Mouse (Mus musculus): ENCODE measurements at regions not wholly inside any gene's neighbourhood (a gene's known extent, or its start where the extent isn't known, plus 50 kb on each side); places are given as distances from the start of the nearest gene placed in this dataset.
"Not testable (repeated sequence)": the region's sequence is repeated elsewhere in the genome, so short reads cannot be mapped to it uniquely, and the experiment has no call there.

DNA sequence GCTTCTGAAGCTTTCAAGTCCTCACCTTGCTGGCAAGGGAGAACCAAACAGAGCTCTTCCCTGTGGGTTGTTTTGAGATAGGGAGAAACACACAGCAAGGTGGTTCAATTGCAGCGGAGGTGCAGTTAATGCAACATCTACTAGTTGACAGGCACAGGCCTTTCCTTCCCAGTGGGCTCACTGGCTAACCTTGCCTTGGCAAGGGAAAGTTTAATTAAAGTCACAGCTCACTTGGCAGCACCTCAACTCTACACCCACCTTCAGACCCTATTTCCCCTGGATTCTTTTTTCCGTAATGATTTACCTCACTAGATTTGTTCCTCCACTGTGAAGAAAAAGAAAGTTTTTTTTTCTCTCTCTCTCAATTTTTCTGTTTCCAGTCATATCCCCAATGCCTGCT lies 314.5 kb downstream of the Tlr4 start:
- in situ Hi-C loops (cut with MboI, MseI), result no loop called here

DNA sequence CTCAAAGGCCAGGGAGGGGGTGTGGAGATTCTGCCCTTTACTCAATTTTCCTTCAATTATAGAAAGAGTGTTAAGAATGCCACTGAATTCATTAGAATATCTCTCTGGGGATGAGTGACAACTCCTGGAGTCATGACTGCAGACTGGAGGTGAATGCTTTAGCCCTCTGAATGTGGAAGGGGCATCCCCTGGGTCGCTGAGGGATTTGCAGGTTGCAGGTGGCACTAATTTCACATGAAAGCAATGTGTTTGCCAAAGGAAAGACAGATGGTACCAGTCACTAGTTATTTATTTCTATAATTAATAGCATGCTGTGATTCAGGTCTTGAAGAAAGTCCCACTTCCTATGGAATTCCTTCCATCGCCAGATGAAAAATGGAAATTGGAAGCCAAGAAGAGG lies 321.1 kb downstream of the Tlr4 start:
- in situ Hi-C loops (cut with MboI, MseI), result no loop called here

DNA sequence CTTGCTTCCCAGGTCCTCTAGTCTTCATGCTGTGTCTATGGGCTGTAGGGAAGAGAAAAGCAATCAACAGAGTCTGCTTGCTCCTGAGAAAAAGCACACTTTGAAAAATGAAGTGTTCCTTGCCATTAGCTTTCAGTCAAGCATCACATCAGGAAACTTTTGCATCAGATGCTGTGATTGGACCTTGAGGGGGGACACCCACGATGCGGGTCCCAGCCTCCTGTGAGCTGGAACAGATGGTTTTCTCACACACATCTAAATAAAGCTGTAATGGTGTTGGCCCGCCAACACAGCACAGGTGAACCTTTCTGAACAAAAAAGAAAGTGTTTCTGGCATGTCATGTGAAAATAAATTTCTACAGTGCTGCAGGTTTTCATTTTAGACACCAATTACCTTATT lies 335.3 kb downstream of the Tlr4 start:
- in situ Hi-C loops (cut with MboI, MseI), result no loop called here

GRCm38 (mm10) chr4:67167720-67168119 lies 340.3 kb downstream of the Tlr4 start:
- in situ Hi-C loops (cut with MboI, MseI), result no loop called here

- in situ Hi-C loops (cut with MboI, MseI), result no loop called here
Measured at GRCm38 (mm10) chr4:67187725-67188510, 360.5 kb downstream of the Tlr4 start.

- in situ Hi-C loops (cut with MboI, MseI), result loop anchor here (10.0 kb wide), 1 partner anchor 704 kb away; no protein-coding TSS in a partner anchor
Measured at GRCm38 (mm10) chr4:67190536-67190935, 363.2 kb downstream of the Tlr4 start.

DNA sequence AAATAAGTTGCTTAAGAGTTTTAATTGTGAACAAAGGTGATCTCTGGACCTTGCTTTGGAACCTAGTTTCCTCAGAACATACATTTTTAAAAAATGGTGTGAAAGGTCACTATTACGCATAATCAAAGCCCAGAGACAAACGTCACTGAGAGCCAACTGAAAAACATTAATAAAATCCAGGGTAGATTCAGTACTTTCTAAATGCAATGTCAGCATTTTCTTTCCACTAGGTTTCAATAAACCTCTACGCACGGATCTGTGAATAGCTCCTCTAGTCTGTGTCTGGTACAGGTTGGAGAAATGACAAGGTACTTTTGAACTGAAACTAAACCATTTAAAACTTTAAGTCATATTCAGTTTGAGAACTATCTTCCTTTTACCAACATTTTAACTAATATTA lies 367.0 kb downstream of the Tlr4 start:
- in situ Hi-C loops (cut with MboI, MseI), result loop anchor here (10.0 kb wide), 1 partner anchor 700 kb away; no protein-coding TSS in a partner anchor

DNA sequence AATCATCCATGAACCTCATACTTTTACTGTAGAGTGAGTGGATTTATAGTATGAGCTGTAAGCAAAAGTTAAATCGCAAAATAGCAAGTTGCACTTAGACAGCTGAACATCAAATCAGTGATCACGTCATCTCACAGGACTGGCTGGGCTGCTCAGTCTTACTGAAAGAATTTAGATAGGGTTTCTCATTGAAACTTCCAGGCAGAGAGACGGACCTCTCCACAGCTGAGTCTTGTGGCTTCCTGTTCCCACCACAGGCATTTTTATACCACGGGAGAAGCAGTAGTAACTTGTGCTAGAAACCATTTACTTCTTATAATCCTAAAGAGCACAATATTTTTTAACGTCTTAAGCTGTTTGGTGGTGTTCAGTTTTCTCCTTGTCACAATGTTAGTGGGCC lies 369.5 kb downstream of the Tlr4 start:
- in situ Hi-C loops (cut with MboI, MseI), result loop anchor here (10.0 kb wide), 1 partner anchor 698 kb away; no protein-coding TSS in a partner anchor

DNA sequence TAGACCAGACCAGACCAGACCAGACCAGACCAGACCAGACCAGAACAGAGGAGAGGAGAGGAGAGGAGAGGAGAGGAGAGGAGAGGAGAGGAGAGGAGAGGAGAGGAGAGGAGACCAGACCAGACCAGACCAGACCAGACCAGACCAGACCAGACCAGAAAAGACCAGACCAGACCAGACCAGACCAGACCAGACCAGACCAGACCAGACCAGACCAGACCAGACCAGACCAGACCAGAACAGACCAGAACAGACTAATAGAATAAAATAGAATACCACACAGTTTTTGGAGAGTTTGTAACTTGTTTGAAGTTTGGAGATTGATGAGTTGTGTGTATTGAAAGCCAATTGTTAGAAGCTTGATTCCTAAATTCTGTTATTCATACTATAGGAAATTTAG lies 381.0 kb downstream of the Tlr4 start:
- in situ Hi-C loops (cut with MboI, MseI), result not testable (repeated sequence)

DNA sequence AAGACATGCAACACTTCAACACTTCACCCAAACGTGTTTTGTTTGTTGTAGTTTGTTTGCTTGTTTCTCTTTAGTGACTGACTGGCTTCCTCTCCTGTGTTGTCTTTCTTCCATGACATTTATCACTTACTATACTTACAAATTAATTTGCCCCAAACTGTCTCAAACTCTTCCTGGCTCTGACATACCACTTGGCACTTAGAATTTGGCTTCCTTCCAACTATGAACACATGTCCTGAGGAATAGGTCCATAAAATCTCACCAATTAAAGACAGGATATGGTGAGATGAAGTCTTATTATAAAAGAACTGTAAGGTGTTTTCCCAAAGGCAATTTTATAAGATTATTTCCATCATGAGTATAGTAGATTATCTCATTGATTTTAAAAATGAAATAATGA lies 386.0 kb downstream of the Tlr4 start:
- in situ Hi-C loops (cut with MboI, MseI), result no loop called here

GRCm38 (mm10) chr4:67224533-67224932 lies 397.1 kb downstream of the Tlr4 start:
- in situ Hi-C loops (cut with MboI, MseI), result no loop called here

- in situ Hi-C loops (cut with MboI, MseI), result no loop called here
Measured at GRCm38 (mm10) chr4:67229214-67229613, 401.8 kb downstream of the Tlr4 start.

- in situ Hi-C loops (cut with MboI, MseI), result no loop called here
Measured at GRCm38 (mm10) chr4:67273553-67273952, 446.2 kb downstream of the Tlr4 start.

- in situ Hi-C loops (cut with MboI, MseI), result no loop called here
Measured at GRCm38 (mm10) chr4:67301020-67301419, 473.6 kb downstream of the Tlr4 start.

- in situ Hi-C loops (cut with MboI, MseI), result no loop called here
Measured at GRCm38 (mm10) chr4:67301740-67302139, 474.4 kb downstream of the Tlr4 start.

GRCm38 (mm10) chr4:67320098-67320497 lies 492.7 kb downstream of the Tlr4 start:
- in situ Hi-C loops (cut with MboI, MseI), result not testable (repeated sequence)
